Mouse (Mus musculus) small intestine, adult 2 months (tissue): ENCODE results near the gene Clec2d.

Experiments
- CTCF ChIP-seq: fragments of 200-500 bp; IDR thresholded peaks from 2 replicates; pipeline ENCODE4 v1.5.1; 2012; ENCODE audit warnings: low read depth, mild to moderate bottlenecking, control low read depth, inconsistent platforms, low read length, moderate library complexity, mixed read lengths; ENCODE audit not compliant: insufficient replicate concordance, insufficient read length; ENCODE audit errors: extremely low read depth
- POLR2A ChIP-seq: fragments of 200-500 bp; IDR thresholded peaks from 2 replicates; pipeline ENCODE4 v1.6.1; 2012; ENCODE audit warnings: low read depth, mild to moderate bottlenecking, control low read depth, inconsistent platforms, low read length, moderate library complexity

DNA sequence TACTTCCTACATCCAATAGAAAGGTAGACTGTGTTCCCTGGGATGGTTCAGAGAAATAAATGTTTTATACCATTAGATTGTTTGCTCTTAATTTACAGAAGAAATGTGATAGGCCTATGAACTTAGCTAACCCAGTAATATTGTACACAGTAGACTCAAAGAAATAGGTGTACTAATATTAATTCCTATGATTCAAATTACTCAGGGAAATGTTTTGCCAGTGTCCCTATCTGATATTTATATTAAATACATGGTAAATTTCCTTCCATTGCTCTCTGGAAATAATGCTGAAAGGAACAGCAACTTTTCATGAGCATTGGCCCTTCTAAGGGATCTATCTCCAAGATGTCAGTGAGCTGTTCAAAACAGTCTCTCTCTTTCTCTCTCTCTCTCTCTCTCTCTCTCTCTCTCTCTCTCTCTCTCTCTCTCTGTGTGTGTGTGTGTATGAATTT, 6.8 kb downstream of the Clec2d start:
- TF ChIP-seq CTCF (no peak), POLR2A (no peak)
